Mouse (Mus musculus): ENCODE measurements around the gene Jsrp1.

DNA sequence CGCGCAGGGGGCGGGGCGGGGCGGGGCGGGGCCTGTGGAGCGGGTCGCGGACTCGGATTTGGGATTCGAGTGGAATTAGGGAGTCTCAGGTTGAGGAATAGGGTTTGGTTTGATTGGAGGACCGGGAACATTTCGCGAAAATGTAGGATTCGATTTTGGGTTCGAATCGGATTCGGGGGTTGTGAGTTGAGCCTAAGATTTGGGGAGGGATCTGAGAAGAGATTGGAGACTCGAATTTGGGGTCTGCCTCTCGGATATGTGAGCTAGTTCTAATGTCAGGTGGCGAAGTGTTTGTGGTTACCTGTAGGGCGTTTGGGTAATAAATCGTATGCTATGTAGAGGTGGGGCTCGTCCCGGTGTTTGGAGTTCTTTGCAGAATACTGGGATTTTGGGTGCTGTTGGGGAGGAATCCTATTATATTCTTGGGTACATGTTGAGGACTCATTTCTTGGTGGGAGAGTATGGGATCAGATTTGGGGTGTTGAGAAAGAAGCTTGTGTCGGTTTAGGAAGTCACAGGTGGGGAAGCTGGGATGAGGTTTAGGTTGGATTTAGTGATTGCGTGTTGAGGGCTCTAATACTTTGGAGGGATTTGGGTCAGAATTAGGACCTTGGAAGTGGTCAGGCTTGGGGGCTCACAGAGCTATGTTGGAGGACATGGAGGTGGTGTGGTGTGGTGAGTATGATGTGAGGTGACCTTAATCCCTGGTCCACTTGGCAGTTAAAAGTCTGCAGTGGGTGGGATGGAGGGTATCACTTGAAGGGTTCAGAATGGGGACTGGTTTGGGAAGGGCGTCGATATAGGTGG, 14.0 kb upstream of the Jsrp1 start:
- TF ChIP-seq CTCF (conservative IDR thresholded peaks at IDR 0.05; ENCODE audit: insufficient read depth, insufficient read length, low read depth, low read length) (no peak), POLR2A (IDR thresholded peaks at IDR 0.05; ENCODE audit: low read depth, low read length) (no peak)

Data from kidney, adult 2 months (tissue).